Mouse (Mus musculus): Measurements from ENCODE around the gene Rnf114.

Gene Rnf114

GRCm38 (mm10) chr2:167475596-167475995, 16.8 kb upstream of the Rnf114 start:
- DNase-seq (ENCODE audit: low read depth) = no peak

DNA sequence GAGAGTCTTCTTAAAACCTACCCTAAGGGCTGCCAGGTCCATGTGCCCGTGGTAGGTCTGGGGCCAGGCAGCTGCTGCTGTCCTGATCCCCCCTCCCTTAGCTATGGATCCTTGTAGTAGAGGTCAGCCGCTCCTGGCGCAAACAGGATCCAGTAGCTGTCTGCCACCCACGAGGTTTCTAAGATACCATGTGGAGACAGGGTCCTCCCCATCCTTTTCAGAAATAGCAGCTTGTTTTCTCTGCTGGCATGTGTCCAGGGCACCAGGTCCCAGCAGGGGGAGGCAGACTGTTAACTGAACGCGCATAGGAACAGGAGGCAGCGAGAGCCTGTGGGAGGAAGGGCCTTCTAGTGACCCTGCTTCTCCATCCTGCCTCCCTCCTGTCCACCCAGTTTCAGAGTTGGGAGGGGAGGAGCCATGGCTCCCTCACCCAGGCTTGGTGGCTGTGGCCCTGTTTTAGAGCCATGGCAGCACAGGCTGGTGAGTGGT, 16.2 kb upstream of the Rnf114 start:
- DNase-seq (ENCODE audit: low read depth) = peak; percentile 58

DNA sequence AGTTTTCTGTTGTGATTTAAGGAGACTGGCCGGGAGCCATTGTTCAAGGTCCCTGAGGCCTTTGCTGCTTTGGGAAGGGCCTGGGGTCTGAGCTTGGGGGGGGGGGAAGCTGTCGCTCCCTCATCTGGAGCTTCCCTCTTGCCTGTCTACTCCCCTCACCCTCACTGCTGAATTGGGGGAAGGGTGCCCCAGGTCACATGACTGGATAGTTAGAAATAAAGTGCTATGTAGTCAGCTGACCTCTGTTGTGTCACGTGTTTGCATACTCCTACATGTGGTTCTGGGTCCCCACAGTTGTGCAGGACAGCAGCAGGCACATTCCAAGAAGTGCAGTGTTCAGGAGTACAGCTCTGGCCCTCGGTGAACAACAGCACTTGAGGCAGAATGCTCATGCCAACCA, 15.7 kb upstream of the Rnf114 start:
- no peak for DNase-seq (ENCODE audit: low read depth)

GRCm38 (mm10) chr2:167478128-167478527, 14.3 kb upstream of the Rnf114 start:
- peak; percentile 52 for DNase-seq (ENCODE audit: low read depth)

- DNase-seq (ENCODE audit: low read depth) = no peak
Observed at GRCm38 (mm10) chr2:167479501-167479900, 12.9 kb upstream of the Rnf114 start.

DNA sequence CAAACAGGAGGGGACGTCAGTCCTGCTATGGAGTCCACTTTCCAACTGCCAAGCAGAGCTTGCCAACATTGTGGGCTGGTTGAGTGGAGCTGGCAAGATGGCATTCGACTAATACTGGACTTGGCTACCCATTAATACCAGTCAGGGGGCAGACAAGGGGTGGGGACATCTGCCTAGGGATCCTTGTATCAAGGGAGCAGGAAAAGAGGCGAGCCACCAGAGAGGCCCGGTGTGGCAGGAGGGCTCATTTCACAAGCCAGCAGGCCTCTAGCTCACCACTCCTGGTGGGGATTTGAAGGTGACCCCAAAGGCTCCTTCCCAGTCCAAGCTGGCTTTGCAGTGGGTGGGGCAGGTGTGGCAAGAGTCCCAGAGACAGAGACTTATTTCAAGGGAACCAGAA, 9.8 kb upstream of the Rnf114 start:
- no peak for DNase-seq (ENCODE audit: low read depth)

DNA sequence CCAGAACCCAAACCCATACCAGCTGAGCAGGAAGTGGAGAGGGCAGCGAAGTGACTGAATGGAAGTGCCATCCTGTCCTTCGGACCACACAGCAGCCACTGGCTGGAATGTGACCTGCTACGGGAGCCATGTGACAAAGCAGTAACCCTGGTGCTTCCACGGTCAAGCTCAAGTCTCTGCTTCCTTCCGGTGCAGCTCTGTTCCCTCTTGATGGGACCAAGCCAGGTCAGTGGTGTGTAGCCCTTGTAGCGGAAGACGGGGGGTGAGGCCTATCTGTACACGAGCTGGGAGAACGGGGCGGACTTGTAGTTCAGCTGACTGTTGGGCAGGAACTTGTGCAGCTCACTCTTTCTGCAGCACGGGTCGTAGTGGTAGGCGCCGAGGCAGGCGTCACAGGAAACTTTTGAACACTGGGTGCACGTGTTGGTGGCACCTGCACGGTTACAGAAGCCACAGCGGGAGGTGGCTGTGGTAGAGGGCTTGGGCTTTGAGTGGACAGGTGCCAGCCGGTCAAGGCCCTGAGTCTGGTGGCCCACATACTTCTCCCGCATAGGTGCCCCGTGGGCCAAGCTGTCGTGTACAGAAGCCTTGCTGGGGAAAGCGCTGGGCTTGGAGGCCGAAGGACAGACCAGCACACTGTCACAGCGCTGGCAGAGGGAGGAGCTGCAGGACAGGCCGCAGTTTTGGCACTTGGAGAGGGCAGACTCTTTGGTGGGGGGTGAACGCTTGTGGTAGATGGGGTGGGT, 9.2 kb upstream of the Rnf114 start:
- no peak for DNase-seq (ENCODE audit: low read depth)

GRCm38 (mm10) chr2:167483827-167484410, 8.5 kb upstream of the Rnf114 start:
- DNase-seq (ENCODE audit: low read depth) = no peak

DNA sequence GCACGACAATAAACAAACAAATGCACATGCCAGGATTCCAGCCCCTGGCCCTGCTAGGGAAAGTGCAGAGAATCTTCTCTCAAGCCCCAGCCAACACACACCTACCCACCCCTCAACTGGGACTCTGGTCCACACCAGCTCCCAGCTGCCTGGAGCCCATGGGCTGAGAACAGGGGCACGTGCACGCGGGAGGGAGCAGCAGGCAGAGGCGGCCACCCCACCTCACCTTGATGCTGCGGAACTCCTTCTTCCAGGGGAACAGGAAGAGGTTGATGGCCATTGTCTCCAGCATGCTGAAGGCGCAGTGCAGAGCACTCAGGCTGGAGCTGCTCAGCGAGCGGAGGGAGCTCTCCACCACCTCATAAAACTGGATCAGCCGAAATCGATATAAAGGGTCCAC, 7.5 kb upstream of the Rnf114 start:
- DNase-seq (ENCODE audit: low read depth) = no peak

GRCm38 (mm10) chr2:167485501-167486377, 6.7 kb upstream of the Rnf114 start:
- peak; percentile 81 for DNase-seq (ENCODE audit: low read depth)

DNA sequence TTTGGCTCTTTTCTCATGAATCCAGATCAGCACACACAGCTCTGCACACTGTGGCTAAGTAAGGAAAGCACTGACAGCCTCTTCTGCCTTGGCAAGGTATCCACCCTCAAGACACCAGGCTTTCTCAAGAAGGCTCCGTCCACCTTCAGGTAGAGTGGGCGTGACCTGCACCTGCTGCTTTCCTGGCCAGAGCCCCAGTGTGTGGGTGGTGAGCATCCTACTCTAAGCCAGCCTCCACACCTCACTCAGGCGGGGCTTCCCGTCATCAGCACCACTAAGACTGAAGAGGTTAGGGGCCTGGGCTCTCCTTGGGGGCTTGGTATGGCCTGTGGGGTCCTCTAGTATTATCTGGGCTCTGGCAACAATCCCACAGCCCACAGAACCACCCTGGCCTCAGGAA, 5.9 kb upstream of the Rnf114 start:
- DNase-seq (ENCODE audit: low read depth) = no peak

DNA sequence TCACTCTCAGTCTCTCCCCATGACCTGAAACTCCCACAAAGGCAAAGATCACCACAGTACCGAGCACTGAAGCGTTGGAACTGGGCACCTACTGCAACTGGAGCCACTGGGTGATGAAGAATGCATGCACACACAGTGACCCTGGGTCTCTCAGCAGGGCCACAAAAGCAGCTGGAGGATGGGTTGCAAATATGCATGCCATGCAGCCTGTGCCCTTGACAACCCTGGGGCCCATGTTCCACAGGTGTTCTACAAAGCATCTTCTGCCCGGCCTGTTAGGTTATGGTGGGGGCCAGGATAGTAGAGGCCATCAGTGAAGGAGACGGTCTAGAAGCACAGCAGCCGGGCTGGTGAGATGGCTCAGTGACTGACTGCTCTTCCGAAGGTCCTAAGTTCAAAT, 4.9 kb upstream of the Rnf114 start:
- no peak for DNase-seq (ENCODE audit: low read depth)

- DNase-seq (ENCODE audit: low read depth) = no peak
Observed at GRCm38 (mm10) chr2:167487994-167488393, 4.5 kb upstream of the Rnf114 start.

DNA sequence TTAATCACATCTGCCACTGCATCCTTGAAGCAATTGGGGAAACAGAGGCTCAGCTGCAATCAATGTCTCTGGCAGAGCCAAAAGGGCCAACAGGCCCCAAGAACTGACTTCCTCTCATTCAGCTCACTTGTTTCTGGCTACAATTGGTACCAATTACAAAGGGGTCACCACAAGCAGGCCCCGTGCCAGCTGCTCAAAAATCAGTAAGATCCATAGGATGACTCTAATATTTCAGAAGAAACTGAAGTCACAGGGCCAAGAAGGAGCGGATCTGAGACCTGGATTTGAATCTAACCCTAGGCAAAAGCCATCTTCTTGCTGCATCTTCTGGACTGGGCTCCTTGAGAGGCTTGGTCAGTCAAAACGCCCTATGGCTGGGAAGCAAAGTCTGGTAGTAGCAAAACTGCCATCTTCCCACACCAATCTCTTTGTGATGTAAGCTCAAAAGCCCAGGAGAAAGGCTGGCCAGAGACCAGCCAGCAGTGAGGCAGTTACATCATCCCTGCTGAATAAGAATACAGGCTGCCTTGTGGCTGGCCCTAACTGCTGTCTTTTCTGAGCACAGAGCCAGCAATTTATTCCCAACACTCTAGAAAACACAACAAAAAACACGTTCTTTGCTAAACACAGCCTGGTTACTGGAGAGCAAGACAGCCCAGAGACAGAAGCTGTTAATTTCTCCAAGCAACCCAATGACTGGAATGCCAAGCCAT, 1.5 kb upstream of the Rnf114 start:
- DNase-seq (ENCODE audit: low read depth) = peak; percentile 84

- DNase-seq (ENCODE audit: low read depth) = peak; percentile 93
Observed at GRCm38 (mm10) chr2:167492713-167493636, 530 bp downstream of the Rnf114 start, which contains the start of gene Spata2. Gene Spata2 (minus strand): TSS chr2:167492887.

DNA sequence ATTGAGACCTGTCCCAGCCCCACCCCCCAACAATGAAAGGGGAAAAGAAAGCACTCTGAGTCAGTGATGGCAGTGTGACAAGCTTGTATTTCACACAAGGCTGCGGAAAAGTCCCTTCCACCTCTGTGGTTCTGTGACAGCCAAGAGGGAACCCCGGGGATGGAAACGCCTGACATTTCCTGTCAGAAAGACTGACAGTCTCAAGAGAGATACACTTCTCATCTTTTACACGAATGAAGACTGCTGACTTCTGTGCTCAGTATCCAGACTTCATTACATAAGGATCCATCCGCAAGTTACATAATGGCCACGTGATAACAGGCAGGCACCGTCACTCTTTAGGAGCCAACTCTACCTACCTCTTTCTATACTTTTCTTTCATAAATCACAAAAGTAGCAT, 4.0 kb downstream of the Rnf114 start:
- DNase-seq (ENCODE audit: low read depth) = no peak

GRCm38 (mm10) chr2:167497272-167497671, 4.8 kb downstream of the Rnf114 start:
- DNase-seq (ENCODE audit: low read depth) = peak; percentile 70

- no peak for DNase-seq (ENCODE audit: low read depth)
Observed at GRCm38 (mm10) chr2:167502554-167503252, 10.3 kb downstream of the Rnf114 start.

- DNase-seq (ENCODE audit: low read depth) = peak; percentile 92
Observed at GRCm38 (mm10) chr2:167503253-167503895, 10.9 kb downstream of the Rnf114 start.

DNA sequence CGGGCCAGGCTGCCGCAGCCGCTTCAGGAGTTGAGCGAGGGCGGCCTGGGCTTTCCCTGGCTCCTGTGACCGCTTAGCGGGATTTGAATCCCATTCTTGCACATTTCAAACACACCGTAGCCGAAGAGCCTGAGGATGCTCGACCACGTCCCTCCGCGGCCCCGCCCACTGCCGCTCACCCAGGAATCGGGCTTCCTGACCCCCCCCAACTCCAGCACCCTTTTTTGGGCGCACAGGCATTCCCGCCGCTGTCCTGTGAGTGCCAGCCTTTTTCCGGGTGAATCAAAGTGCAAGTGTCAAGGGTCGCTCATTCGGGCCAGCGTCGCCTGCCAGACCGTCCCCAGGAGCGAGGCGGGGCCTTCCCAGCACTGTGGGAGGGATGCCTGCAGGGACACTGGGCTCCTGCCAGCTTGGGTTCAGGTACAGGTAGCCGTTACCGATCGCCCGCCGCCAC, 11.5 kb downstream of the Rnf114 start:
- peak; percentile 60 for DNase-seq (ENCODE audit: low read depth)

All from NIH3T3 (cell line).